Mouse (Mus musculus) CH12.LX (cell line): ENCODE results near the gene Kif1c. TPM values are rescaled to one million over a fixed set of nuclear protein-coding genes. Genes with fewer than 3 reads are reported as not detected.
A peak's percentile ranks its signal among the peaks of the same experiment; 100 is the strongest.

Experiments
- DNase-seq: peaks from one replicate; pipeline ENCODE4 v3.0.0-alpha.2; 2013; ENCODE audit errors: extremely low read depth
- H3K27ac ChIP-seq: 2 replicates; pipeline ENCODE4 v1.5.1; 2012; ENCODE audit warnings: low read depth, mild to moderate bottlenecking, control low read depth, moderate library complexity; ENCODE audit not compliant: insufficient read depth
- H3K27me3 ChIP-seq: replicated peaks from 2 replicates; pipeline ENCODE3; 2012; ENCODE audit warnings: inconsistent platforms
- H3K36me3 ChIP-seq, 2 experiments: replicated peaks in 1 of 2; 2 replicates each; pipeline versions ENCODE3 to v1.6.1; 2012; ENCODE audit warnings: inconsistent platforms in 1 of 2, low read length in 1 of 2, mild to moderate bottlenecking in 1 of 2, mixed read lengths in 1 of 2, moderate library complexity in 1 of 2; ENCODE audit not compliant: control insufficient read depth in 1 of 2, insufficient read depth in 1 of 2
- H3K4me1 ChIP-seq, 2 experiments: 2 replicates each; pipeline ENCODE4 v1.6.1; 2012; ENCODE audit warnings: inconsistent platforms in 1 of 2, moderate library complexity in 1 of 2; ENCODE audit not compliant: insufficient read depth in 2 of 2, control insufficient read depth in 1 of 2
- H3K4me2 ChIP-seq: 2 replicates; pipeline ENCODE4 v1.6.1; 2012; ENCODE audit warnings: low read depth, mild to moderate bottlenecking, control low read depth; ENCODE audit not compliant: poor library complexity, insufficient read depth, severe bottlenecking
- H3K4me3 ChIP-seq, 3 experiments: fragments of 150-350 bp in 1 of 3; sonication (generic) in 1 of 3; replicated peaks in 1 of 3; 2 replicates each; pipeline versions ENCODE3 to v1.5.1; 2011 to 2012; ENCODE audit warnings: low read depth in 2 of 3, low read length in 2 of 3, mild to moderate bottlenecking in 2 of 3, moderate library complexity in 2 of 3, control low read depth in 1 of 3, improper control_type of control experiment in 1 of 3, inconsistent platforms in 1 of 3, mixed read lengths in 1 of 3; ENCODE audit not compliant: poor library complexity in 1 of 3
- H3K79me2 ChIP-seq: replicated peaks from 2 replicates; pipeline ENCODE4 v1.6.1; 2012; ENCODE audit warnings: mild to moderate bottlenecking, moderate library complexity; ENCODE audit not compliant: control insufficient read depth, poor library complexity, insufficient read depth, severe bottlenecking; ENCODE audit errors: extremely low read depth
- H3K9ac ChIP-seq: 2 replicates; pipeline ENCODE4 v1.6.1; 2012; ENCODE audit warnings: low read depth, mild to moderate bottlenecking, control low read depth, moderate library complexity; ENCODE audit not compliant: insufficient read depth
- H3K9me3 ChIP-seq: replicated peaks from 2 replicates; pipeline ENCODE3; 2012; ENCODE audit warnings: low read length, inconsistent platforms, mixed read lengths
- CHD1 ChIP-seq: IDR thresholded peaks from 2 replicates; pipeline ENCODE4 v1.6.1; 2012; ENCODE audit warnings: low read depth, low read length, improper control_type of control experiment, inconsistent platforms
- CHD2 ChIP-seq: IDR thresholded peaks from 2 replicates; pipeline ENCODE4 v1.6.1; 2011; ENCODE audit warnings: low read length, improper control_type of control experiment
- ELF1 ChIP-seq: IDR thresholded peaks from 2 replicates; pipeline ENCODE4 v1.6.1; 2014; ENCODE audit warnings: low read depth, mild to moderate bottlenecking, inconsistent platforms, low read length, improper control_type of control experiment
- EP300 ChIP-seq: IDR thresholded peaks from 2 replicates; pipeline ENCODE4 v1.6.1; 2011; ENCODE audit warnings: low read length, improper control_type of control experiment
- IRF4 ChIP-seq: IDR thresholded peaks from 2 replicates; pipeline ENCODE4 v1.6.1; 2014; ENCODE audit warnings: low read depth, mild to moderate bottlenecking, inconsistent platforms, low read length, improper control_type of control experiment
- JUND ChIP-seq: conservative IDR thresholded peaks from 2 replicates; pipeline ENCODE4 v1.6.1; 2011; ENCODE audit warnings: low read depth, low read length, improper control_type of control experiment
- KAT2A ChIP-seq: IDR thresholded peaks from 2 replicates; pipeline ENCODE4 v1.6.1; 2012; ENCODE audit warnings: low read length, improper control_type of control experiment, inconsistent platforms; ENCODE audit not compliant: insufficient replicate concordance
- MAFK ChIP-seq: IDR thresholded peaks from 2 replicates; pipeline ENCODE4 v1.6.1; 2011; ENCODE audit warnings: low read length, improper control_type of control experiment; ENCODE audit not compliant: insufficient replicate concordance
- MAX ChIP-seq: IDR thresholded peaks from 2 replicates; pipeline ENCODE4 v1.6.1; 2011; ENCODE audit warnings: low read length, improper control_type of control experiment
- MAZ ChIP-seq: IDR thresholded peaks from 2 replicates; pipeline ENCODE4 v1.6.1; 2012; ENCODE audit warnings: low read depth, mild to moderate bottlenecking, inconsistent platforms, low read length, improper control_type of control experiment, moderate library complexity
- MEF2A ChIP-seq: IDR thresholded peaks from 2 replicates; pipeline ENCODE4 v1.6.1; 2014; ENCODE audit warnings: low read depth, mild to moderate bottlenecking, inconsistent platforms, low read length, improper control_type of control experiment, borderline replicate concordance
- MXI1 ChIP-seq: IDR thresholded peaks from 2 replicates; pipeline ENCODE4 v1.6.1; 2011; ENCODE audit warnings: mild to moderate bottlenecking, low read depth, low read length, improper control_type of control experiment
- NELFE ChIP-seq: IDR thresholded peaks from 2 replicates; pipeline ENCODE4 v1.6.1; 2011; ENCODE audit warnings: low read depth, low read length, improper control_type of control experiment
- NRF1 ChIP-seq: IDR thresholded peaks from 2 replicates; pipeline ENCODE4 v1.6.1; 2014; ENCODE audit warnings: low read depth, mild to moderate bottlenecking, inconsistent platforms, low read length, improper control_type of control experiment, moderate library complexity
- POLR2A ChIP-seq: IDR thresholded peaks from 2 replicates; pipeline ENCODE4 v1.6.1; 2011; ENCODE audit warnings: low read depth, mild to moderate bottlenecking, improper control_type of control experiment, low read length
- RAD21 ChIP-seq: IDR thresholded peaks from 2 replicates; pipeline ENCODE4 v1.6.1; 2011; ENCODE audit warnings: low read depth, mild to moderate bottlenecking, low read length, improper control_type of control experiment, moderate library complexity
- SIN3A ChIP-seq: IDR thresholded peaks from 2 replicates; pipeline ENCODE4 v1.6.1; 2012; ENCODE audit warnings: low read length, improper control_type of control experiment, inconsistent platforms
- TBP ChIP-seq: conservative IDR thresholded peaks from 2 replicates; pipeline ENCODE4 v1.6.1; 2011; ENCODE audit warnings: low read depth, low read length, improper control_type of control experiment
- TCF12 ChIP-seq: IDR thresholded peaks from 2 replicates; pipeline ENCODE4 v1.6.1; 2014; ENCODE audit warnings: low read depth, mild to moderate bottlenecking, inconsistent platforms, low read length, improper control_type of control experiment
- UBTF ChIP-seq: IDR thresholded peaks from 2 replicates; pipeline ENCODE4 v1.6.1; 2012; ENCODE audit warnings: low read depth, mild to moderate bottlenecking, inconsistent platforms, low read length, improper control_type of control experiment, moderate library complexity
- USF1 ChIP-seq: IDR thresholded peaks from 2 replicates; pipeline ENCODE4 v1.6.1; 2014; ENCODE audit warnings: low read depth, mild to moderate bottlenecking, inconsistent platforms, low read length, improper control_type of control experiment
- USF2 ChIP-seq: conservative IDR thresholded peaks from 2 replicates; pipeline ENCODE4 v1.6.1; 2011; ENCODE audit warnings: low read depth, low read length, improper control_type of control experiment
- ZC3H11A ChIP-seq: IDR thresholded peaks from 2 replicates; pipeline ENCODE4 v1.6.1; 2012; ENCODE audit warnings: low read depth, mild to moderate bottlenecking, inconsistent platforms, low read length, improper control_type of control experiment
- ZKSCAN1 ChIP-seq: IDR thresholded peaks from 2 replicates; pipeline ENCODE4 v1.6.1; 2012; ENCODE audit warnings: low read depth, inconsistent platforms, low read length, improper control_type of control experiment, borderline replicate concordance
- ZMIZ1 ChIP-seq: IDR thresholded peaks from 2 replicates; pipeline ENCODE4 v1.6.1; 2012; ENCODE audit warnings: low read depth, mild to moderate bottlenecking, inconsistent platforms, low read length, improper control_type of control experiment
- ZNF384 ChIP-seq: IDR thresholded peaks from 2 replicates; pipeline ENCODE4 v1.6.1; 2012; ENCODE audit warnings: low read depth, low read length, improper control_type of control experiment, inconsistent platforms
- dilution Hi-C: fragments of 300-500 bp; cut with MboI; formaldehyde crosslinking; loops from 2 replicates; pipeline ENCODE4 v1.14.3; 2020; ENCODE audit warnings: low sequenced_read_pairs; ENCODE audit not compliant: extremely low pct_unique_long_range_greater_than_20kb, extremely low pct_ligation_motif_present
- in situ Hi-C: fragments of 300-500 bp; cut with MboI; formaldehyde crosslinking; loops from 3 replicates; pipeline ENCODE4 v1.14.3; 2019; ENCODE audit warnings: low sequenced_read_pairs, low pct_ligation_motif_present, low pct_unique_long_range_greater_than_20kb, mixed read lengths
- polyA plus RNA-seq: library from polyadenylated mRNA; unstranded; fragments of >175 nt; gene quantifications from 2 replicates; pipeline ENCODE4 v1.2.1, GENCODE M21; 2012; ENCODE audit warnings: low read depth; ENCODE audit not compliant: insufficient read length
- total RNA-seq, 2 experiments: library from RNA; depleted of rRNA; stranded (reverse); fragments of 300-350 nt in 1 of 2; fragments of >200 nt in 1 of 2; gene quantifications; 2 replicates each; pipeline ENCODE4 v1.2.3; 2012 to 2014

The Kif1c gene
- total and polyA plus RNA-seq, 3 experiments = 11.0 to 38.0 (median 31.7) TPM

DNA sequence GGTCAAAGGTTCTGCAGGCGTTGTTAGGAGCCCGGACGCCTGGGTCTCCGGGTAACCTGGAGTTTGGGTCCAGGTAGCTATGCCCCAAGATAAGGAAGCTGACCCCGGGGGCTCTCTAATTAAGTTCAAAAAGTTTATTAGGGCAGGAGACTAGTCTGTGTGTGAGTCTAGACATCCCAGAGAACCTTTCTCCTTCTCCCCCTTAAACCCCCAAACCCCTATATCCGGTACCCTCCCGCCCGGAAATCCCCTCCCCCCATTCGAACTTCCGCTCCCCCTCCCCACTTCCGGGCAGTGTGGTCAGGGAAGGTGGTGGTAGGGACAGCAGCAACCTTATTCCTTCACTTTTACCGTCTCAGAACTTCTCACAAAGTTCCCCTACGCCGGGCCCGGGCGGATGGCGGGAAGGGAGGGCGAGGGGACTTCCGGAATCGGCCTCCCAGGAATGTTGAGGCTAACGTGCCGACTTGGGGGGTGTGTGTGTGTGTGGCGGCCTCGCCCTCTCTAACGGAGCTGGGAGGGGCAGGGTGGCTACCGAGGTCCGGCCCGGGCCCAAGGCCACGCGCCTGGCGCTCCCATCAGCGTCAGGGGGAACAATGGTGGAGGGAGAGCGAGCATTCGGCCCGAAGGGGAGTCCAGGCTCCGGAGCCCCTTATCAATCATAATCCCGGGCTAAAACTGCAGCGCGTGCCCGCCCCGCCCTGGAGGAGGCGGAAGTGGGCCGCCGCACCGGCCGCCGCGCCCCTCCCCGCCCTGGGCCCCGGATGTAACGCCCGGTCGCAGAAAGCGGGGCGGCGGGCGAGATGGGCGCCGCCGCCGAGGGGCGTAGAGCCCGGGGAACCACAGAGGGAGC, 46.8 kb upstream of the Kif1c start (continued):
- TF ChIP-seq NRF1 = 0 out of 2 replicates have a peak, but pooled peaks have one; percentile 31
- TF ChIP-seq EP300 = peak; percentile 35; the same call in 1 of the 2 replicates
- TF ChIP-seq UBTF = no peak
- peak; percentile 92; the same call in 1 of the 2 replicates for TF ChIP-seq MXI1
- peak; percentile 76; the same call in 1 of the 2 replicates for TF ChIP-seq CHD1
- no peak for TF ChIP-seq ZKSCAN1
- TF ChIP-seq ZC3H11A = no peak
- TF ChIP-seq KAT2A = peak; percentile 72; the same call in 1 of the 2 replicates
- peak; percentile 58 for TF ChIP-seq MAX
- TF ChIP-seq POLR2A = peak; percentile 65
- TF ChIP-seq TBP = no peak
- TF ChIP-seq TCF12 = peak; percentile 64; the same call in 1 of the 2 replicates
- peak; percentile 35; the same call in 1 of the 2 replicates for TF ChIP-seq MEF2A
- TF ChIP-seq NELFE = peak; percentile 43; the same call in 1 of the 2 replicates
- TF ChIP-seq IRF4 = peak; percentile 65; the same call in 1 of the 2 replicates
- no peak for TF ChIP-seq MAFK
- TF ChIP-seq ZNF384 = 0 out of 2 replicates have a peak, but pooled peaks have one; percentile 41
- no peak for TF ChIP-seq USF2
- peak; percentile 88 for TF ChIP-seq CHD2
- no peak for TF ChIP-seq USF1
- no peak; the same call in 1 of the 2 replicates for TF ChIP-seq ZMIZ1

DNA sequence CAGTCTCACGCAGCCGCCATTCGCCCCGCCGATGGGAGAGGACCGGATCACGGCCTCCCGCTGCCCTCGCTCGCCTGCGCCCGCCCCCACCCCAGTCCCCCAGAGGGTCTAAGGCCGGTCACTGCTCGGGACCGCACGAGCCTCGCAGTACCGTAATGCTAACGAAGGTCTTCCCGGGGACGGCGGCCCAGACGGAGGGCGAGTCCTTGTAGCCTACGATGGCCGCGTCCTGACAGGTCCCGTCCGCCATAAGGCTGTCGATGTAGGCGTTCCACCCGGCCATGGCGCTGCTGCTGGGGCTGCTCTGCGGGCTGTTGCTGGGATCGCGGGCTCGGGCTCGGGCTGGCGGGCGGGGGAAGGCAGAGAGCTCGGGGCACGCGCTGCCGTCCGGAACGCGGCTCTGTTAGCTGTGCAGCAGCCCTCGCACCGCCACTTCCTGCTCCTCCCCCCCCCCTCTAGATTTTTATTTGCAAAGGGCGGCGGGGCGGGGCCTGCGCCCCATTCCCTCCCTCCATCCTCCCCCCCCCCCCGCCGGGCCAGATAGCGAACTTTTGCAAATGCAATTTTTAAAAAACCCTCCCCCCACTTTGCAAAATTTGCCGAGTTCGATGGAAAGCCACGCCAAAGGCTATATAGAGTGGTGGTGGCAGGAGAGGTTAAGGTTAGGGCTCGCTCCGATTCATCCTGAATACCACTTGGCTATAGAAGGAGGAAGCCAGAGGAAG, 46.0 kb upstream of the Kif1c start, which contains the start of gene Pfn1:
TSS of gene Pfn1 (minus strand) at position 447 of the 725 bp plus-strand sequence.
- Histone ChIP-seq H3K9ac (peak within 1 kb of the TSS; percentile 99), H3K27ac (peak within 1 kb of the TSS; percentile 96), H3K4me1 (peaks cover 19 to 57% of the 10 kb centered on the region in 2 experiments), H3K27me3 (no peaks in the 10 kb centered on the region), H3K36me3 (peaks cover 32 to 48% of the 10 kb centered on the region in 2 experiments), H3K4me2 (peak within 1 kb of the TSS; percentile 87), H3K79me2 (peaks cover 50% of the 10 kb centered on the region), H3K9me3 (no peaks in the 10 kb centered on the region), H3K4me3 (peak within 1 kb of the TSS; percentile 74 to 99 (median 78))
- dilution Hi-C loops = no loop called here
- peak; percentile 95 for DNase-seq
- TF ChIP-seq KAT2A = no peak
- TF ChIP-seq ZNF384 = peak; percentile 75
- peak; percentile 89 for TF ChIP-seq ELF1
- no peak for TF ChIP-seq JUND
- peak; percentile 74 for TF ChIP-seq TBP
- peak; percentile 11; the same call in 1 of the 2 replicates for TF ChIP-seq MEF2A
- TF ChIP-seq MAZ = peak; percentile 99
- TF ChIP-seq ZMIZ1 = peak; percentile 63; the same call in 1 of the 2 replicates
- peak; percentile 94 for TF ChIP-seq NELFE
- TF ChIP-seq RAD21 = no peak
- peak; percentile 89 for TF ChIP-seq CHD2
- no peak; the same call in 1 of the 2 replicates for TF ChIP-seq SIN3A
- peak; percentile 51; the same call in 1 of the 2 replicates for TF ChIP-seq UBTF
- TF ChIP-seq POLR2A = peak; percentile 94
- TF ChIP-seq TCF12 = peak; percentile 93
- in situ Hi-C loops = no loop called here
